Mouse (Mus musculus) heart, embryonic 14.5 days (tissue): ENCODE results near the gene Ublcp1. TPM values are rescaled to one million over a fixed set of nuclear protein-coding genes. Genes with fewer than 3 reads are reported as not detected.

Source experiments
- ATAC-seq: fragments of 200-750 bp; cut with Nextera tagmentation; 2 replicates; pipeline ENCODE4 v1.8.0; 2017; ENCODE audit warnings: low read depth, moderate TSS enrichment; ENCODE audit not compliant: insufficient number of reproducible peaks, insufficient read depth, low FRiP score
- H3K27ac ChIP-seq, 2 experiments: fragments of 200-500 bp in 1 of 2; fragments of 300-500 bp in 1 of 2; sonication (generic) in 1 of 2; replicated peaks in 1 of 2; 2 replicates each; pipeline ENCODE4 v1.5.1; 2012 to 2014; ENCODE audit warnings: low read depth in 2 of 2, low read length in 2 of 2, control low read depth in 1 of 2, mild to moderate bottlenecking in 1 of 2, mixed read lengths in 1 of 2; ENCODE audit not compliant: control insufficient read depth in 1 of 2, insufficient read depth in 1 of 2
- H3K27me3 ChIP-seq: fragments of 300-500 bp; sonication (generic); 2 replicates; pipeline ENCODE4 v1.6.1; 2014; ENCODE audit warnings: mild to moderate bottlenecking, low read length, control low read depth; ENCODE audit not compliant: control insufficient read depth, insufficient read depth
- H3K36me3 ChIP-seq: fragments of 300-500 bp; sonication (generic); 2 replicates; pipeline ENCODE4 v1.6.1; 2014; ENCODE audit warnings: mild to moderate bottlenecking, control low read depth, low read length, mixed read lengths; ENCODE audit not compliant: control insufficient read depth, insufficient read depth
- H3K4me1 ChIP-seq, 2 experiments: fragments of 200-500 bp in 1 of 2; fragments of 300-500 bp in 1 of 2; sonication (generic) in 1 of 2; 2 replicates each; pipeline ENCODE4 v1.6.1; 2012 to 2014; ENCODE audit warnings: low read length in 2 of 2, control low read depth in 1 of 2, mixed read lengths in 1 of 2; ENCODE audit not compliant: control insufficient read depth in 2 of 2, insufficient read depth in 2 of 2
- H3K4me2 ChIP-seq: fragments of 300-500 bp; sonication (generic); 2 replicates; pipeline ENCODE4 v1.6.1; 2014; ENCODE audit warnings: mild to moderate bottlenecking, low read length
- H3K4me3 ChIP-seq, 2 experiments: fragments of 200-500 bp in 1 of 2; fragments of 300-500 bp in 1 of 2; sonication (generic) in 1 of 2; 2 replicates each; pipeline ENCODE4 v1.5.1; 2012 to 2014; ENCODE audit warnings: low read length in 2 of 2, mild to moderate bottlenecking in 2 of 2, control low read depth in 1 of 2, low read depth in 1 of 2, moderate library complexity in 1 of 2; ENCODE audit not compliant: control insufficient read depth in 1 of 2, insufficient read depth in 1 of 2
- H3K9ac ChIP-seq: fragments of 300-500 bp; sonication (generic); 2 replicates; pipeline ENCODE4 v1.6.1; 2014; ENCODE audit warnings: mild to moderate bottlenecking, low read length
- H3K9me3 ChIP-seq: fragments of 300-500 bp; sonication (generic); 2 replicates; pipeline ENCODE4 v1.6.1; 2016; ENCODE audit warnings: low read length, control low read depth; ENCODE audit not compliant: control insufficient read depth
- WGBS: fragments of 180-500 bp; shearing (Covaris S2); extraction: QIAGEN DNeasy Blood & Tissue Kit; methylation state at CpG from one replicate; pipeline ENCODE4 v1.1.7; 2014; 5-methylcytosine and 5-hydroxymethylcytosine counted together
- polyA plus RNA-seq: library from polyadenylated mRNA; unstranded; fragments of >200 nt; fragmentation: Nextera tagmentation; extraction: Ambion mirVana; gene quantifications from 2 replicates; pipeline ENCODE4 v1.2.1, GENCODE M21; 2014

Gene Ublcp1
- polyA plus RNA-seq, 1 experiment from 2014 or later = 40.7 TPM

GRCm38 (mm10) chr11:44485089-44485736 is 14.9 kb upstream of the Ublcp1 start:
- 88% methylated on average over 7 of the region's 7 CpGs for WGBS
- Histone ChIP-seq H3K9me3 (no peaks in the 10 kb centered on the region), H3K9ac (no peak overlapping the region), H3K4me1 (no peaks in the 10 kb centered on the region), H3K36me3 (no peaks in the 10 kb centered on the region), H3K4me2 (no peak overlapping the region), H3K27ac (no peak overlapping the region), H3K27me3 (no peaks in the 10 kb centered on the region), H3K4me3 (no peak overlapping the region)
- no peak for ATAC-seq

DNA sequence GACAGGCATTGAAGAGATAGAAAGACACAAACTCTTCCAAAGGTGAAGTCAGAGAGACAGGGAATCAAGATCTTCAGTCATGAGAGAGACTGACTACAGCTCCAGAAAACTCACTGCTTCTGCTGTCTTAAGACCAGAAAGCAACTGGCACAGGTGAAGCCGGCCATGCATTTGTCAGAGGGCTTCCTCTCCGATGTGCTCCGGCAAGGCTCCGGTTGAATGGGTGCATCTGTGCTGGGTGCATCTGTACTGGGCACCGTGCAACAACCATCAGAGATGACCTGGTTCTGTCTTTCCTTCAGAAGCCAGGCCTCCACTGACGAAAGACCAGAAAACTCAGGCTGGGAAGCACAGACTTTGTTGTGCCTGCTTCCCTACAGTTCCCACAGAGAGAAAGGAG is 9.9 kb upstream of the Ublcp1 start:
- Histone ChIP-seq H3K4me2 (no peak overlapping the region), H3K9ac (no peak overlapping the region), H3K36me3 (no peaks in the 10 kb centered on the region), H3K27ac (no peak overlapping the region), H3K9me3 (no peaks in the 10 kb centered on the region), H3K4me3 (no peak overlapping the region), H3K27me3 (no peaks in the 10 kb centered on the region), H3K4me1 (no peaks in the 10 kb centered on the region)
- ATAC-seq = no peak
- 85% methylated on average over 6 of the region's 6 CpGs for WGBS

- Histone ChIP-seq H3K4me3 (no peak overlapping the region), H3K36me3 (no peaks in the 10 kb centered on the region), H3K9me3 (no peaks in the 10 kb centered on the region), H3K27me3 (no peaks in the 10 kb centered on the region), H3K4me1 (no peaks in the 10 kb centered on the region), H3K4me2 (no peak overlapping the region), H3K27ac (no peak overlapping the region), H3K9ac (no peak overlapping the region)
- no peak for ATAC-seq
- 76% methylated on average over 4 of the region's 4 CpGs for WGBS
Observed at GRCm38 (mm10) chr11:44478382-44478781, 8.1 kb upstream of the Ublcp1 start.

DNA sequence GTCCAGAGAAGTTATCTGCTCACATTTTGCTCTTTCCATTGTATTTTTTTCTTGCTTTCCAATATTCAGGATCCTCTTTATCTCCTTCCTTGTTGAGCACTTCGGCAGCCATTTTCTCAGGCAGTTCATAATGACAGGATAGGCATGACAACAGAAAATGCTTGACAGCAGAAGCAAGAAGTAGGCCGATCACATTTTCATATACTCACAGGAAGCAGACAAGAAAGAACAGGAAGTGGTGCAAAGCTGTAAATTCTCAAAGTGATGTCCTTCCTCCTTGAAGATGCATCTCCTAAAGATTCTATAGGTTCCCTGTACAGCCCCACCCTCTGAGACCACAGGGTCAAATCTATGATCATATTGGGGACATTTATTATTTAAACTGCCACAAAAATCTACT is 6.1 kb upstream of the Ublcp1 start:
- H3K4me2 ChIP-seq = no peak overlapping the region
- no peaks in the 10 kb centered on the region for H3K9me3 ChIP-seq
- H3K9ac ChIP-seq = no peak overlapping the region
- WGBS = 58% methylated on average over 2 of the region's 2 CpGs
- peaks cover 0 to 4% of the 10 kb centered on the region in 2 experiments; a peak in 2 of 4 replicates for H3K4me1 ChIP-seq
- no peaks in the 10 kb centered on the region for H3K27me3 ChIP-seq
- no peak overlapping the region for H3K4me3 ChIP-seq
- no peak for ATAC-seq
- H3K36me3 ChIP-seq = no peaks in the 10 kb centered on the region
- no peak overlapping the region for H3K27ac ChIP-seq

- no peak overlapping the region for H3K9ac ChIP-seq
- H3K9me3 ChIP-seq = no peaks in the 10 kb centered on the region
- no peak for ATAC-seq
- H3K4me2 ChIP-seq = no peak overlapping the region
- H3K4me3 ChIP-seq = no peak overlapping the region
- 61% methylated on average over 3 of the region's 3 CpGs for WGBS
- H3K27ac ChIP-seq = no peak overlapping the region
- no peaks in the 10 kb centered on the region for H3K36me3 ChIP-seq
- no peaks in the 10 kb centered on the region for H3K27me3 ChIP-seq
- H3K4me1 ChIP-seq = peaks cover 0 to 7% of the 10 kb centered on the region in 2 experiments; a peak in 2 of 4 replicates
Observed at GRCm38 (mm10) chr11:44475467-44475866, 5.2 kb upstream of the Ublcp1 start.

DNA sequence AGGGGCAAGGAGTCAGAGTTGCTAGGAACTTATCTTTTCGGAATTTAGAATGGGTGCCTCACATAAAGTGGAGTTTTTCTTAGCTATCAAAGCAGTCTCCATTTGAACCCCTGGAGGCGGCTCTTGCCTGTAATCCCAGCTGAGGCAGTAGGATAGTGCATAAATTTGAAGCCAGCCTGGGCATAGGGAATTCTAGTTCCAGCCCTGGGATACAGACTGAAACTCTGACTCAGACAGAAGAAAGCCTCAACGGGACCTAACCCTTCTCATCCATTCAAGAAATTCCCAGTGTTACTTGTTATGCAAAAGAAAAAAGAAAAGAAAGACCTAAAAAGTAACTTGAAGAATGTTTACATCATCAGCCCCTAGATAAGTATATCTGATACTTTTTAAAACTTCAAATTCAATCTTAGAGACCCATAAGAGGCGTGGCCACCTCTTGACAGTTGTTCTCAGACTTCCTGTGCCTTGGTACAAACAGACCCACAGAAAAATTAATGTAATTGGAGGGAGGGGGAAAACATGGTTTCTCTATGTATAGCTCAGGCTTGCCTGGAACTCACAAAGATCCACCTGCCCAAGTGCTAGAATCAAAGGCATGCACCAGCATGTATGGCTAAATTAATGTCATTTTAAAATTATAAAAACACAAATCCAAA is 1.2 kb upstream of the Ublcp1 start:
- H3K4me2 ChIP-seq = peak overlapping the region; percentile 92
- peak overlapping the region; percentile 93 for H3K9ac ChIP-seq
- 16% methylated on average over 4 of the region's 4 CpGs for WGBS
- H3K4me1 ChIP-seq = peaks cover 3 to 12% of the 10 kb centered on the region in 2 experiments; a peak in 3 of 4 replicates
- no peaks in the 10 kb centered on the region for H3K27me3 ChIP-seq
- H3K9me3 ChIP-seq = no peaks in the 10 kb centered on the region
- H3K27ac ChIP-seq = peak overlapping the region; percentile 94 to 97
- no peaks in the 10 kb centered on the region for H3K36me3 ChIP-seq
- ATAC-seq = no peak
- peak overlapping the region; percentile 85 to 92 for H3K4me3 ChIP-seq

GRCm38 (mm10) chr11:44469646-44470431 is 459 bp downstream of the Ublcp1 start:
- peak; percentile 76 for ATAC-seq
- under 1% methylated on average over 59 of the region's 59 CpGs for WGBS
- H3K4me1 ChIP-seq = peaks cover 3 to 12% of the 10 kb centered on the region in 2 experiments; a peak in 3 of 4 replicates
- peak overlapping the region; percentile 93 for H3K9ac ChIP-seq
- peaks cover 15% of the 10 kb centered on the region for H3K36me3 ChIP-seq
- H3K27me3 ChIP-seq = no peaks in the 10 kb centered on the region
- H3K4me3 ChIP-seq = peak overlapping the region; percentile 85 to 92
- peak overlapping the region; percentile 94 to 97 for H3K27ac ChIP-seq
- no peaks in the 10 kb centered on the region for H3K9me3 ChIP-seq
- peak overlapping the region; percentile 92 for H3K4me2 ChIP-seq
